In genomic region chr17:36944121-36944775, GRCm38 (mm10) we compare ENCODE assay signal across 10 mouse cellular contexts. TPM values are rescaled to one million over a fixed set of nuclear protein-coding genes. Genes with fewer than 3 reads are reported as not detected.
DNase-seq lines count a peak whose midpoint lies in the region; ATAC-seq and TF ChIP-seq lines count a peak whose summit lies in the region.
"Had no signal": no experiment of that assay in that cellular context is flagged by ENCODE, and none has a peak within 500 bp of the region (broad histone marks: within the 10 kb centered on the region; RNA-seq: fewer than 3 reads in every experiment).

No protein-coding gene starts in this region.

- H3K4me1 ChIP-seq in kidney, postnatal 0 days (replicated peaks; ENCODE audit: insufficient read depth, low read length) = peaks cover 8% of the 10 kb centered on the region
- peaks cover 5% of the 10 kb centered on the region for H3K4me1 ChIP-seq in kidney, embryonic 14.5 days (ENCODE audit: control insufficient read depth, insufficient read depth, low read length)
- H3K4me1 ChIP-seq in embryonic facial prominence, embryonic 10.5 days = peaks cover 31% of the 10 kb centered on the region

- no peak overlapping the region for H3K4me3 ChIP-seq in kidney, postnatal 0 days (replicated peaks; ENCODE audit: low read depth, low read length)
- no peak overlapping the region for H3K4me3 ChIP-seq in kidney, embryonic 14.5 days (ENCODE audit: low read length)
- no peak overlapping the region for H3K4me3 ChIP-seq in embryonic facial prominence, embryonic 10.5 days
- H3K4me3 ChIP-seq: liver, embryonic 15.5 days had no signal

- peaks cover 33% of the 10 kb centered on the region for H3K27me3 ChIP-seq in kidney, postnatal 0 days (ENCODE audit: insufficient read depth, low read length)
- peaks cover 55% of the 10 kb centered on the region for H3K27me3 ChIP-seq in kidney, embryonic 14.5 days (ENCODE audit: control insufficient read depth, insufficient read depth, low read length)
- peaks cover 94% of the 10 kb centered on the region for H3K27me3 ChIP-seq in embryonic facial prominence, embryonic 10.5 days (replicated peaks; ENCODE audit: low read depth, poor library complexity, severe bottlenecking)
- no peaks in the 10 kb centered on the region for H3K27me3 ChIP-seq in splenic B cell, adult 2 months (ENCODE audit: control insufficient read depth, insufficient read depth, low read length, poor library complexity, severe bottlenecking)

- no peak overlapping the region for H3K9ac ChIP-seq in kidney, postnatal 0 days (ENCODE audit: low read depth, low read length)
- H3K9ac ChIP-seq in kidney, embryonic 14.5 days (ENCODE audit: low read depth, low read length) = no peak overlapping the region
- H3K9ac ChIP-seq: liver, embryonic 15.5 days had no signal

- WGBS in kidney, postnatal 0 days = 19% methylated on average over 9 of the region's 9 CpGs
- 9% methylated on average over 9 of the region's 9 CpGs for WGBS in kidney, embryonic 14.5 days
- WGBS in embryonic facial prominence, embryonic 10.5 days = 18% methylated on average over 9 of the region's 9 CpGs

- peak; percentile 31; the same call in 1 of the 2 replicates for TF ChIP-seq CTCF in kidney, postnatal 0 days (IDR thresholded peaks at IDR 0.05; ENCODE audit: low read depth)

- H3K9me3 ChIP-seq in kidney, postnatal 0 days (replicated peaks; ENCODE audit: low read length) = no peaks in the 10 kb centered on the region
- no peaks in the 10 kb centered on the region for H3K9me3 ChIP-seq in kidney, embryonic 14.5 days (ENCODE audit: control insufficient read depth, low read length)
- H3K9me3 ChIP-seq in embryonic facial prominence, embryonic 10.5 days = no peaks in the 10 kb centered on the region
- H3K9me3 ChIP-seq: liver, embryonic 15.5 days had no signal

- peak; percentile 14 for DNase-seq in kidney, postnatal 0 days (ENCODE audit: low spot score)
- peak; percentile 65 for DNase-seq in T-cell, adult 2 months (ENCODE audit: low spot score)
- peak; percentile 21 for DNase-seq in embryonic facial prominence, embryonic 10.5 days (ENCODE audit: low spot score)
- DNase-seq in splenic B cell, adult 2 months (ENCODE audit: low read depth, low spot score) = peak; percentile 23
- no peak for DNase-seq in yolk sac, embryonic 10.5 days (ENCODE audit: low spot score)
- DNase-seq in layer of hippocampus, postnatal 25 days (ENCODE audit: extremely low spot score in 1 of 2, low spot score in 1 of 2) = no peak

- H3K27ac ChIP-seq in kidney, postnatal 0 days = no peak overlapping the region
- no peak overlapping the region for H3K27ac ChIP-seq in kidney, embryonic 14.5 days (ENCODE audit: low read depth, low read length)
- H3K27ac ChIP-seq in embryonic facial prominence, embryonic 10.5 days (replicated peaks) = no peak overlapping the region
- H3K27ac ChIP-seq: liver, embryonic 15.5 days had no signal

- no peak for ATAC-seq in kidney, postnatal 0 days (replicated peaks; ENCODE audit: low FRiP score, low read depth)
- no peak for ATAC-seq in kidney, embryonic 14.5 days (ENCODE audit: low FRiP score, low TSS enrichment)
- ATAC-seq in erythroblast, adult 5-6 weeks (replicated peaks; ENCODE audit: low FRiP score, poor library complexity, severe bottlenecking) = no peak

- H3K36me3 ChIP-seq in kidney, postnatal 0 days (ENCODE audit: insufficient read depth, low read length) = 0 out of 2 replicates have a peak, but pooled peaks cover 2% of the 10 kb centered on the region
- peaks cover 5% of the 10 kb centered on the region; the same call in 1 of the 2 replicates for H3K36me3 ChIP-seq in kidney, embryonic 14.5 days (ENCODE audit: control insufficient read depth, insufficient read depth, low read length)
- peaks cover 11% of the 10 kb centered on the region for H3K36me3 ChIP-seq in embryonic facial prominence, embryonic 10.5 days (replicated peaks)
- H3K36me3 ChIP-seq in splenic B cell, adult 2 months (ENCODE audit: control insufficient read depth, insufficient read depth, low read length, poor library complexity, severe bottlenecking) = no peaks in the 10 kb centered on the region; the same call in 1 of the 2 replicates

- H3K4me2 ChIP-seq in kidney, postnatal 0 days (ENCODE audit: low read length) = no peak overlapping the region
- H3K4me2 ChIP-seq in kidney, embryonic 14.5 days (replicated peaks; ENCODE audit: low read depth, low read length) = no peak overlapping the region
- H3K4me2 ChIP-seq: liver, embryonic 15.5 days had no signal

RNA-seq across cellular contexts. Expression of gene Rnf39, which starts 1.5 kb away (rescaled TPM):
- 0.34 and 0.46 TPM in 2 replicates for polyA plus RNA-seq in kidney, postnatal 0 days (2015; fragmentation: Nextera tagmentation; extraction: Ambion mirVana)
- polyA plus RNA-seq in kidney, embryonic 14.5 days (2014; fragmentation: Nextera tagmentation; extraction: Ambion mirVana) = 0.22 and 0.37 TPM in 2 replicates
- not detected in 2 replicates for polyA plus RNA-seq in embryonic facial prominence, embryonic 10.5 days (2016; fragmentation: Nextera tagmentation; extraction: Ambion mirVana)
- total RNA-seq in layer of hippocampus, postnatal 25 days (2021) = 1 to 10 TPM; 3.2 to 6.4 TPM
- not detected in 2 replicates for total RNA-seq in erythroblast, adult 5-6 weeks (2015; ENCODE audit: low replicate concordance)
- total RNA-seq in erythroblast, adult 5-6 weeks (2017; ENCODE audit: low replicate concordance) = not detected in 2 replicates

RNA-seq across cellular contexts. Expression of gene Ppp1r11, which starts 7.3 kb away (rescaled TPM):
- 105 and 110 TPM in 2 replicates for polyA plus RNA-seq in kidney, postnatal 0 days (2015; fragmentation: Nextera tagmentation; extraction: Ambion mirVana)
- polyA plus RNA-seq in kidney, embryonic 14.5 days (2014; fragmentation: Nextera tagmentation; extraction: Ambion mirVana) = 125 and 163 TPM in 2 replicates
- polyA plus RNA-seq in embryonic facial prominence, embryonic 10.5 days (2016; fragmentation: Nextera tagmentation; extraction: Ambion mirVana) = 151 and 153 TPM in 2 replicates
- 100 to 1,000 TPM; 122 to 145 TPM for total RNA-seq in layer of hippocampus, postnatal 25 days (2021)
- 21.9 and 35.5 TPM in 2 replicates for total RNA-seq in erythroblast, adult 5-6 weeks (2015; ENCODE audit: low replicate concordance)
- total RNA-seq in erythroblast, adult 5-6 weeks (2017; ENCODE audit: low replicate concordance) = 8.8 and 14.4 TPM in 2 replicates

RNA-seq across cellular contexts. Expression of gene Znrd1, which starts 14.1 kb away (rescaled TPM):
- 83.6 and 87.6 TPM in 2 replicates for polyA plus RNA-seq in kidney, postnatal 0 days (2015; fragmentation: Nextera tagmentation; extraction: Ambion mirVana)
- 97.6 and 130 TPM in 2 replicates for polyA plus RNA-seq in kidney, embryonic 14.5 days (2014; fragmentation: Nextera tagmentation; extraction: Ambion mirVana)
- polyA plus RNA-seq in embryonic facial prominence, embryonic 10.5 days (2016; fragmentation: Nextera tagmentation; extraction: Ambion mirVana) = 95.1 and 100 TPM in 2 replicates
- total RNA-seq in layer of hippocampus, postnatal 25 days (2021) = 10 to 100 TPM; 36.1 to 39.9 TPM
- total RNA-seq in erythroblast, adult 5-6 weeks (2015; ENCODE audit: low replicate concordance) = 18.8 and 23.2 TPM in 2 replicates
- 5.7 and 11.0 TPM in 2 replicates for total RNA-seq in erythroblast, adult 5-6 weeks (2017; ENCODE audit: low replicate concordance)

RNA-seq across cellular contexts. Expression of gene Znrd1as, which starts 14.1 kb away (rescaled TPM):
- 6.0 and 7.2 TPM in 2 replicates for polyA plus RNA-seq in kidney, postnatal 0 days (2015; fragmentation: Nextera tagmentation; extraction: Ambion mirVana)
- polyA plus RNA-seq in kidney, embryonic 14.5 days (2014; fragmentation: Nextera tagmentation; extraction: Ambion mirVana) = 6.6 and 10.3 TPM in 2 replicates
- polyA plus RNA-seq in embryonic facial prominence, embryonic 10.5 days (2016; fragmentation: Nextera tagmentation; extraction: Ambion mirVana) = 7.2 and 9.7 TPM in 2 replicates
- total RNA-seq in layer of hippocampus, postnatal 25 days (2021) = 1 to 10 TPM; 5.6 to 7.1 TPM
- 3.8 TPM in 1 of 2 replicates, not detected in the other for total RNA-seq in erythroblast, adult 5-6 weeks (2015; ENCODE audit: low replicate concordance)
- 0.51 and 7.0 TPM in 2 replicates for total RNA-seq in erythroblast, adult 5-6 weeks (2017; ENCODE audit: low replicate concordance)

RNA-seq across cellular contexts. Expression of gene 2410137M14Rik, which starts 36.8 kb away (rescaled TPM):
- not detected in 2 replicates for polyA plus RNA-seq in kidney, postnatal 0 days (2015; fragmentation: Nextera tagmentation; extraction: Ambion mirVana)
- polyA plus RNA-seq in kidney, embryonic 14.5 days (2014; fragmentation: Nextera tagmentation; extraction: Ambion mirVana) = not detected in 2 replicates
- polyA plus RNA-seq in embryonic facial prominence, embryonic 10.5 days (2016; fragmentation: Nextera tagmentation; extraction: Ambion mirVana) = not detected in 2 replicates
- under 1 TPM in 1 of 2 experiments, not detected in 1; 0.32 TPM for total RNA-seq in layer of hippocampus, postnatal 25 days (2021)
- total RNA-seq in erythroblast, adult 5-6 weeks (2015; ENCODE audit: low replicate concordance) = not detected in 2 replicates
- not detected in 2 replicates for total RNA-seq in erythroblast, adult 5-6 weeks (2017; ENCODE audit: low replicate concordance)
- polyA plus RNA-seq: heart, embryonic 16.5 days; liver, embryonic 15.5 days had no signal

Comparison
In these comparisons a context has a peak if more than half of its experiments do, and no peak if none do; other contexts are left out.
1. DNase-seq: peak in kidney, postnatal 0 days (single experiment), T-cell, adult 2 months (single experiment), embryonic facial prominence, embryonic 10.5 days (single experiment) and splenic B cell, adult 2 months (single experiment); none in yolk sac, embryonic 10.5 days (single experiment) and layer of hippocampus, postnatal 25 days (0 of 2).